Mouse (Mus musculus) kidney, adult 2 months (tissue): ENCODE data around the gene Cd86. TPM values are rescaled to one million over a fixed set of nuclear protein-coding genes. Genes with fewer than 3 reads are reported as not detected.

Experiments used
- DNase-seq: peaks from one replicate; pipeline ENCODE4 v3.0.0; 2021
- H3K27ac ChIP-seq: fragments of 200-500 bp; 2 replicates; pipeline ENCODE4 v1.5.1; 2012; ENCODE audit warnings: low read depth, low read length, control low read depth, inconsistent platforms; ENCODE audit not compliant: insufficient read depth
- H3K27me3 ChIP-seq: fragments of 200-500 bp; replicated peaks from 2 replicates; pipeline ENCODE4 v1.6.1; 2012; ENCODE audit warnings: mild to moderate bottlenecking, moderate library complexity, low read length, inconsistent platforms; ENCODE audit not compliant: control insufficient read depth, insufficient read depth
- H3K36me3 ChIP-seq: fragments of 200-500 bp; 2 replicates; pipeline ENCODE4 v1.6.1; 2012; ENCODE audit warnings: mild to moderate bottlenecking, moderate library complexity, low read length, inconsistent platforms; ENCODE audit not compliant: control insufficient read depth, insufficient read depth
- H3K4me1 ChIP-seq: fragments of 200-500 bp; 2 replicates; pipeline ENCODE4 v1.6.1; 2011; ENCODE audit warnings: low read length; ENCODE audit not compliant: control insufficient read depth, insufficient read depth
- H3K4me3 ChIP-seq: fragments of 200-500 bp; 2 replicates; pipeline ENCODE4 v1.5.1; 2011; ENCODE audit warnings: mild to moderate bottlenecking, low read depth, low read length, control low read depth; ENCODE audit not compliant: insufficient read depth
- CTCF ChIP-seq: fragments of 200-500 bp; conservative IDR thresholded peaks from 2 replicates; pipeline ENCODE4 v1.5.1; 2011; ENCODE audit warnings: low read depth, mild to moderate bottlenecking, control low read depth, low read length, moderate library complexity, mixed read lengths; ENCODE audit not compliant: insufficient read depth, insufficient read length
- POLR2A ChIP-seq: fragments of 200-500 bp; IDR thresholded peaks from one replicate; pipeline ENCODE4 v1.6.1; 2011; ENCODE audit warnings: low read depth, low read length, control low read depth
- WGBS: fragments of 180-500 bp; shearing (Covaris S2); methylation state at CpG from one replicate; pipeline ENCODE4 v1.1.7; 2018; 5-methylcytosine and 5-hydroxymethylcytosine counted together
- polyA plus RNA-seq: library from polyadenylated mRNA; depleted of rRNA; stranded (reverse); fragments of >200 nt; gene quantifications from 2 replicates; pipeline ENCODE4 v1.2.3, GENCODE M21; 2012

The Cd86 gene
- polyA plus RNA-seq, 1 experiment, result 2.3 TPM

- Histone ChIP-seq H3K27me3 (no peaks in the 10 kb centered on the region), H3K4me1 (no peaks in the 10 kb centered on the region), H3K27ac (no peak overlapping the region), H3K36me3 (no peaks in the 10 kb centered on the region), H3K4me3 (no peak overlapping the region)
- WGBS, result 88% methylated on average over 2 of the region's 2 CpGs
- DNase-seq, result no peak
- no peak for TF ChIP-seq CTCF
- no peak for TF ChIP-seq POLR2A
Observed at GRCm38 (mm10) chr16:36675902-36676301, 10.0 kb upstream of the Cd86 start.

GRCm38 (mm10) chr16:36675304-36675703 lies 9.4 kb upstream of the Cd86 start:
- Histone ChIP-seq H3K4me1 (no peaks in the 10 kb centered on the region), H3K4me3 (no peak overlapping the region), H3K27me3 (no peaks in the 10 kb centered on the region), H3K27ac (no peak overlapping the region), H3K36me3 (no peaks in the 10 kb centered on the region)
- DNase-seq, result no peak
- 27% methylated on average over 2 of the region's 2 CpGs for WGBS
- TF ChIP-seq POLR2A, result no peak
- TF ChIP-seq CTCF, result no peak

- H3K27ac ChIP-seq, result no peak overlapping the region
- no peak overlapping the region for H3K4me3 ChIP-seq
- no peaks in the 10 kb centered on the region for H3K36me3 ChIP-seq
- TF ChIP-seq POLR2A (no peak), CTCF (no peak)
- DNase-seq, result no peak
- H3K4me1 ChIP-seq, result no peaks in the 10 kb centered on the region
- H3K27me3 ChIP-seq, result no peaks in the 10 kb centered on the region
- WGBS, result 81% methylated on average over 7 of the region's 7 CpGs
Observed at GRCm38 (mm10) chr16:36674457-36675204, 8.8 kb upstream of the Cd86 start.

- Histone ChIP-seq H3K4me3 (no peak overlapping the region), H3K36me3 (no peaks in the 10 kb centered on the region), H3K4me1 (no peaks in the 10 kb centered on the region), H3K27ac (no peak overlapping the region), H3K27me3 (no peaks in the 10 kb centered on the region)
- TF ChIP-seq POLR2A (no peak), CTCF (no peak)
- no peak for DNase-seq
- 84% methylated on average over 4 of the region's 4 CpGs for WGBS
Observed at GRCm38 (mm10) chr16:36673196-36673595, 7.3 kb upstream of the Cd86 start.

GRCm38 (mm10) chr16:36670590-36670989 lies 4.7 kb upstream of the Cd86 start:
- no peak for TF ChIP-seq POLR2A
- no peak for TF ChIP-seq CTCF
- no peak for DNase-seq
- Histone ChIP-seq H3K4me3 (no peak overlapping the region), H3K27me3 (no peaks in the 10 kb centered on the region), H3K4me1 (no peaks in the 10 kb centered on the region), H3K36me3 (no peaks in the 10 kb centered on the region), H3K27ac (no peak overlapping the region)
- WGBS, result 86% methylated on average over 3 of the region's 3 CpGs

- 91% methylated on average over 10 of the region's 10 CpGs for WGBS
- TF ChIP-seq POLR2A, result no peak
- TF ChIP-seq CTCF, result no peak
- Histone ChIP-seq H3K36me3 (no peaks in the 10 kb centered on the region), H3K27ac (no peak overlapping the region), H3K4me3 (no peak overlapping the region), H3K27me3 (no peaks in the 10 kb centered on the region), H3K4me1 (no peaks in the 10 kb centered on the region)
- no peak for DNase-seq
Observed at GRCm38 (mm10) chr16:36666448-36667017, 652 bp upstream of the Cd86 start.

- no peak for DNase-seq
- TF ChIP-seq CTCF (no peak), POLR2A (no peak)
- no peak overlapping the region for H3K4me3 ChIP-seq
- no peaks in the 10 kb centered on the region for H3K27me3 ChIP-seq
- H3K27ac ChIP-seq, result no peak overlapping the region
- 83% methylated on average over 5 of the region's 5 CpGs for WGBS
- no peaks in the 10 kb centered on the region for H3K36me3 ChIP-seq
- H3K4me1 ChIP-seq, result no peaks in the 10 kb centered on the region
Observed at GRCm38 (mm10) chr16:36663484-36663883, 2.4 kb downstream of the Cd86 start.
